Mouse (Mus musculus) midbrain, embryonic 16.5 days (tissue): ENCODE measurements around the gene Ssbp2. TPM values are rescaled to one million over a fixed set of nuclear protein-coding genes. Genes with fewer than 3 reads are reported as not detected.

Experiments
- ATAC-seq: fragments of 200-750 bp; cut with Nextera tagmentation; 2 replicates; pipeline ENCODE4 v1.8.0; 2017; ENCODE audit warnings: moderate TSS enrichment
- H3K27ac ChIP-seq: fragments of 300-500 bp; sonication (generic); 2 replicates; pipeline ENCODE4 v1.5.1; 2014; ENCODE audit warnings: mild to moderate bottlenecking, low read length, mixed read lengths
- H3K27me3 ChIP-seq: fragments of 300-500 bp; sonication (generic); 2 replicates; pipeline ENCODE4 v1.6.1; 2014; ENCODE audit warnings: low read depth, low read length, mixed read lengths; ENCODE audit not compliant: control insufficient read depth, insufficient read depth
- H3K36me3 ChIP-seq: fragments of 300-500 bp; sonication (generic); 2 replicates; pipeline ENCODE4 v1.6.1; 2014; ENCODE audit warnings: mild to moderate bottlenecking, low read length, moderate library complexity, mixed read lengths; ENCODE audit not compliant: control insufficient read depth, insufficient read depth
- H3K4me1 ChIP-seq: fragments of 300-500 bp; sonication (generic); 2 replicates; pipeline ENCODE4 v1.6.1; 2014; ENCODE audit warnings: mild to moderate bottlenecking, low read length, mixed read lengths; ENCODE audit not compliant: control insufficient read depth, insufficient read depth
- H3K4me2 ChIP-seq: fragments of 300-500 bp; sonication (generic); 2 replicates; pipeline ENCODE4 v1.6.1; 2014; ENCODE audit warnings: mild to moderate bottlenecking, low read length, mixed read lengths
- H3K4me3 ChIP-seq: fragments of 300-500 bp; sonication (generic); 2 replicates; pipeline ENCODE4 v1.5.1; 2014; ENCODE audit warnings: low read depth, mild to moderate bottlenecking, low read length, moderate library complexity, mixed read lengths
- H3K9ac ChIP-seq: fragments of 300-500 bp; sonication (generic); 2 replicates; pipeline ENCODE4 v1.6.1; 2014; ENCODE audit warnings: low read depth, low read length, mixed read lengths
- H3K9me3 ChIP-seq: fragments of 300-500 bp; sonication (generic); replicated peaks from 2 replicates; pipeline ENCODE4 v1.6.1; 2014; ENCODE audit warnings: mild to moderate bottlenecking, low read length, mixed read lengths; ENCODE audit not compliant: control insufficient read depth, poor library complexity, severe bottlenecking
- WGBS: fragments of 180-500 bp; shearing (Covaris S2); extraction: QIAGEN DNeasy Blood & Tissue Kit; methylation state at CpG from one replicate; pipeline ENCODE4 v1.1.7; 2014; 5-methylcytosine and 5-hydroxymethylcytosine counted together
- polyA plus RNA-seq: library from polyadenylated mRNA; unstranded; fragments of >200 nt; fragmentation: Nextera tagmentation; extraction: Ambion mirVana; gene quantifications from 2 replicates; pipeline ENCODE4 v1.2.1, GENCODE M21; 2015

Gene Ssbp2
- polyA plus RNA-seq, 1 experiment from 2014 or later, result 255 TPM

GRCm38 (mm10) chr13:91725130-91725529, 265.0 kb downstream of the Ssbp2 start:
- Histone ChIP-seq H3K4me2 (no peak overlapping the region), H3K36me3 (no peaks in the 10 kb centered on the region), H3K27me3 (no peaks in the 10 kb centered on the region), H3K9me3 (no peaks in the 10 kb centered on the region), H3K4me1 (no peaks in the 10 kb centered on the region), H3K27ac (no peak overlapping the region), H3K9ac (no peak overlapping the region), H3K4me3 (no peak overlapping the region)
- no peak for ATAC-seq
- WGBS, result 77% methylated on average over 3 of the region's 3 CpGs

DNA sequence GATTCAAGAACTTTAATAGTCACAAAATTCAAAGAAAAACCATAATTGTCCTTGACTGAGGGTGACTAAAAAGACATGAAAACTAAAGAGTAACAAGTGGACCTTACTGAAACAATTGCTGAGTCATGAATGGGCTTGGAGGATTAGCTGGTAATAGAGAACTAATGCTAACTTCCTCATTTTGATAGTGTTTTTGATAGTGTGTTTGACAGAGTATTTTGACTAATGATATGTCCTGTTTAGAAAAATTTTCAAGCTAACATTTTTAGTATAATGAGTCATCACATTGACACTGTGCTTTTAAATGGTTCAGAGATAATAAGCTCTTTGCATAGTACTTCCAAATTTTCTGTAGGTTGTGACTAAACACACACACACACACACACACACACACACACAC, 267.8 kb downstream of the Ssbp2 start:
- H3K27ac ChIP-seq, result no peak overlapping the region

GRCm38 (mm10) chr13:91737191-91737590, 277.1 kb downstream of the Ssbp2 start:
- Histone ChIP-seq H3K27me3 (no peaks in the 10 kb centered on the region), H3K9me3 (no peaks in the 10 kb centered on the region), H3K4me3 (no peak overlapping the region), H3K4me2 (no peak overlapping the region), H3K4me1 (peaks cover 2% of the 10 kb centered on the region; the same call in 1 of the 2 replicates), H3K9ac (no peak overlapping the region), H3K36me3 (no peaks in the 10 kb centered on the region), H3K27ac (no peak overlapping the region)
- 96% methylated on average over 1 of the region's 1 CpGs for WGBS
- no peak for ATAC-seq

More for the DNA sequence above, 267.8 kb downstream of the Ssbp2 start:
- Histone ChIP-seq H3K9ac (no peak overlapping the region), H3K4me1 (no peaks in the 10 kb centered on the region), H3K27me3 (no peaks in the 10 kb centered on the region), H3K4me2 (no peak overlapping the region), H3K4me3 (no peak overlapping the region), H3K36me3 (no peaks in the 10 kb centered on the region), H3K9me3 (no peaks in the 10 kb centered on the region)
- ATAC-seq, result no peak

DNA sequence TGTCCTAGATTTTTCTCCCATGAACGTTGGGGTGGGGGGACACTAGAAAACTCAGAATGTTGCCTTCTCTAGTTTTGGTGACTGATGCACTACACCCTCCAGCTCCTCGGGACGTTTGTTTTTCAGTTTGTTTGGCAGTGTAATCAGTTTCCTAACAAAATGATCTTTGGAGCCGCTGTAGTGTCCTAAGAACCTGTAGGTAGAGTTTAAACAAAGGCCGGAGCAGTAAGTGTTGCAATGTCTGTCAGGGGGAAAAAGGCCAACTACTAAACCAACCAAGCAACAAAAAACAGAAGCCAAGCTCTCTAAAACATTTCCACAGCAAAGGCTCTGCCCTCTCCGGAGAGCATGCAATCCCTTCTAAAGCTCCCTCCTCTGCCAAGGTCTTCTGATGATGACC, 280.8 kb downstream of the Ssbp2 start:
- H3K27me3 ChIP-seq, result no peaks in the 10 kb centered on the region
- H3K4me1 ChIP-seq, result peaks cover 2% of the 10 kb centered on the region; the same call in 1 of the 2 replicates
- no peaks in the 10 kb centered on the region for H3K9me3 ChIP-seq
- H3K4me3 ChIP-seq, result peak overlapping the region; percentile 33
- 71% methylated on average over 6 of the region's 6 CpGs for WGBS
- H3K4me2 ChIP-seq, result peak overlapping the region; percentile 91
- no peaks in the 10 kb centered on the region for H3K36me3 ChIP-seq
- peak overlapping the region; percentile 76 for H3K9ac ChIP-seq
- no peak overlapping the region for H3K27ac ChIP-seq
- no peak for ATAC-seq

DNA sequence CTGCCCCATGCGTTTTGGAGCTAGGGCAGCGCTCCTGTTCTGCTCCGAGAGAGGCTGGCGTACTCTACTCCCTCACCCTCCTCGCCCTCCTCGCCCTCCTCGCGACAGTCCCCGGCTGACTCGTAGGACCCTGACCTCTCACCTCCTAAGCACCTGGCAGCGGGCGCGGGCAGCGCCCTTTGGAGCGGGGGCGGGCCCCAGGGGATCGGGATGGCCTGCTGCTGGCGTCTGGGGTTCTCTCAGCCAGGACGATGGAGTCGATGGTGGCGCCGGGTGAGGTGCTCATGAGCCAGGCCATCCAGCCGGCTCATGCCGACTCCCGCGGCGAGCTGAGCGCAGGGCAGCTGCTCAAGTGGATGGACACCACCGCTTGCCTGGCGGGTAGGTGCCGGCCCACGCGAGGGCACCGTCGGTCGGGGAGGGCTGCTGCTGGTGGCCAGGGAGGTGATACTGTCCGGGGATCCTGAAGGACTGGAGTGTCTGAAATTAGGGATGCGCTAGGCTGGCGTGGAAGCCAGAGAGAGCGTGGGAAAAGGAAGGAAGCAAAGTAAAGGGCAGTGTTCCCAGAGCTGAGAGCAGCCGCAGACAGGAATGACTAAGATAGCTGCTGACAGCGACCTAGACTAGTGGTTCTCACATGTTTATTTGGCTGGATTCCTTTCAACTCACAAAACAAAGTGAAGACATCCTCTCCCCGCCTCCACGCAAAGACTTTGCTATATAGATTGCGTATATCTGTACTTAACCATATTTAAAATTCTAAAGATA, 281.4 kb downstream of the Ssbp2 start, which contains the start of gene Acot12:
Gene Acot12, plus strand, starts transcription at position 233 of the 768 bp plus-strand sequence.
- H3K4me2 ChIP-seq, result peak within 1 kb of the TSS; percentile 91
- 9% methylated on average over 45 of the region's 45 CpGs for WGBS
- no peaks in the 10 kb centered on the region for H3K36me3 ChIP-seq
- no peaks in the 10 kb centered on the region for H3K9me3 ChIP-seq
- H3K9ac ChIP-seq, result peak within 1 kb of the TSS; percentile 76
- H3K4me1 ChIP-seq, result peaks cover 2% of the 10 kb centered on the region; the same call in 1 of the 2 replicates
- ATAC-seq, result peak; percentile 85
- H3K4me3 ChIP-seq, result peak within 1 kb of the TSS; percentile 33
- H3K27me3 ChIP-seq, result no peaks in the 10 kb centered on the region
- H3K27ac ChIP-seq, result no peak within 1 kb of the TSS

- no peaks in the 10 kb centered on the region for H3K9me3 ChIP-seq
- no peaks in the 10 kb centered on the region for H3K36me3 ChIP-seq
- ATAC-seq, result no peak
- peaks cover 2% of the 10 kb centered on the region; the same call in 1 of the 2 replicates for H3K4me1 ChIP-seq
- H3K4me3 ChIP-seq, result no peak overlapping the region
- 74% methylated on average over 3 of the region's 3 CpGs for WGBS
- H3K4me2 ChIP-seq, result no peak overlapping the region
- H3K9ac ChIP-seq, result no peak overlapping the region
- H3K27ac ChIP-seq, result no peak overlapping the region
- H3K27me3 ChIP-seq, result no peaks in the 10 kb centered on the region
Observed at GRCm38 (mm10) chr13:91743180-91743579, 283.1 kb downstream of the Ssbp2 start.

DNA sequence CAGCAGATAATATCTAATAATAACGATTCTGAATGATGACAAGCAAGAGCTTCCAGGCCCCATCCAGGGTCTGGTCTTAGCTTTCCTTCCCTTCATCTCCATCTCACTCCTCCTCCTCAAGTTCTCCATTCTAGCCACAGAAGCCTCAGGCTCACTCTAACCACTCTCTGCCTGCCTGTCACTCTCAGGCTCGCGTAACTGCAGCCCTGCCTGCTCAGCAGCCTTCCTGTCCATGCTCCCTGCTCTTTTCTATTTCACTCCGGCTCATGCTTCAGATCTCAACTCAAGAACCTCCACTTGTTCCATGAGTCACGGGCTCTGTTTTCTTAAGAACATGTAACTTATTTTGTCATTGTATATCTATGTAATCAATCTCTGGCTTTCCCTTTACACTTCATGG, 286.4 kb downstream of the Ssbp2 start:
- WGBS, result 87% methylated on average over 5 of the region's 5 CpGs
- no peaks in the 10 kb centered on the region for H3K9me3 ChIP-seq
- no peaks in the 10 kb centered on the region for H3K27me3 ChIP-seq
- no peaks in the 10 kb centered on the region for H3K36me3 ChIP-seq
- no peak for ATAC-seq
- no peak overlapping the region for H3K9ac ChIP-seq
- peaks cover 2% of the 10 kb centered on the region; the same call in 1 of the 2 replicates for H3K4me1 ChIP-seq
- no peak overlapping the region for H3K4me3 ChIP-seq
- no peak overlapping the region for H3K27ac ChIP-seq
- no peak overlapping the region for H3K4me2 ChIP-seq

DNA sequence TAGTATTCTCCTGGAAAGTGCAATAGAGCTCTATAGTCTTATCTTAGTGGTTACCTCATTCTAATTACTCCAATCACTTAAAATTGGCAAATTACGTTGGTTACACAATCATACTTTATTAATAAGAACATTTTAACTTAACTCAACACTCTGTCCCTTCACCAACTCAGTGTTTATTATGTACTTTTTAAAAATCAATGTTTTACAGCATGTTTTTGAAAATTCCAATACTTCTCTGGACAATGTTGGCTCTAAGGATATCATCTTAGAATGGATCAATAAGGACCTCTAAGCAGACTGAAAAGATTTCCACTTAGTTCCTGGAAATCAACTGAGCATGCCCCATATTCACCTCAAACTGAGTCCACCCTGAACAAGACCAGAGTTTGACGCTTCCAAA, 288.3 kb downstream of the Ssbp2 start:
- Histone ChIP-seq H3K9me3 (no peaks in the 10 kb centered on the region), H3K27me3 (no peaks in the 10 kb centered on the region), H3K4me3 (no peak overlapping the region), H3K9ac (no peak overlapping the region), H3K36me3 (no peaks in the 10 kb centered on the region), H3K4me2 (no peak overlapping the region), H3K4me1 (no peaks in the 10 kb centered on the region), H3K27ac (no peak overlapping the region)
- ATAC-seq, result no peak
- 92% methylated on average over 2 of the region's 2 CpGs for WGBS

DNA sequence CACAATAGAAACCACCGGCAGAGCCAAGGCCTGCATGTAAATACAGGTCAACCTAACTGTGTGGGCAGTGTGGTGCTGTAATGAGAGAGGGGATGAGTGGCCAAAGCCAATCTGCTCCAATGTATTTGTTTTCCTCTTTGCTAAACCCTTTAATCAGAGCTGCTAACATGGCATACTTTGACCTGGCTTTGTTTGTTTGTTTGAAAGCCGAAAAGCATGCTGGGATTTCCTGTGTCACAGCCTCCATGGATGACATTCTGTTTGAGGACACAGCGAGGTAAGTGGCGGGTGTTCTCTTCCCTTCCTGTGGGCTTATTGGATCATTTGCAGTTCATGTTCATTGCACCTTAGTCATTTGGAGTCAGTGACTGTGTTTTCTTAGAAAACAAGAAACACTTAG, 289.9 kb downstream of the Ssbp2 start:
- WGBS, result 83% methylated on average over 4 of the region's 4 CpGs
- Histone ChIP-seq H3K4me2 (no peak overlapping the region), H3K27ac (no peak overlapping the region), H3K9me3 (no peaks in the 10 kb centered on the region), H3K27me3 (no peaks in the 10 kb centered on the region), H3K36me3 (no peaks in the 10 kb centered on the region), H3K4me1 (no peaks in the 10 kb centered on the region), H3K9ac (no peak overlapping the region), H3K4me3 (no peak overlapping the region)
- no peak for ATAC-seq
